In the genomic region with DNA sequence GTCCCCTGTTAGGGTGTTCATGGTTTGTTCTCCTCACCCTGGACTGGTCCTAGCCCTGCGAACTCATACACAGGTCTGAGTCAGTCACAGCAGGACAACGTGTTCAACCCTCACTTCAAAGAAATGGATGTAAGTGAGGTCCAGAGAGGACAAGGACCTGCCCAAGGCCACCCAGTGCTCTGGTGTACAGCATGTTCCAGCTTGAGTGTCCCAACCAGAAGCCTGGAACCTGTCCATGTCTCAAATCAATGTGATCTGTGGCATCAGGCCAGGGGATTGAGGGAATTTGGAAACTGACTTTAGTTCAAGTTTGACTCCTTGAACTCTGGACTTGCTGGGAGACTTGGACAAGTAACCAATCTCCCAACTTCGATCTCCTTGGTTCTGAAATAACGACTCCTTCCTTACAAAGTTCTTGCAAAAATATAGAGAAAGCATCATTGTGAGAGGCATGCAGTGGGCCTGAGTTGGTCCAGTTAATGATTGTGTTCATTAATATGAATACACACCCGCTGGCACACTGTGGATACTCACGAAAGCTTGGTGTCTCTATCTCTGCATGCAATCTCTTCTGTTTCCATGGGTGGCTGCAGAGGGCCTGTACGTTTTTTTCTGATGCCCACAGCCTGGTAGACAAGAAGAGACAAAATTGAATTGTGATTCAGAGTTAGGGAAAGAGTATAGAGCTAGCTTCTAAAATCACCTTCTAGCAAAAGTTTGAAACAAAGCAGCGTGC, we compare ENCODE assay signal across 20 mouse cellular contexts. TPM values are rescaled to one million over a fixed set of nuclear protein-coding genes. Genes with fewer than 3 reads are reported as not detected.
DNase-seq lines count a peak whose midpoint lies in the region; ATAC-seq and TF ChIP-seq lines count a peak whose summit lies in the region.
"Had no signal": no experiment of that assay in that cellular context is flagged by ENCODE, and none has a peak within 500 bp of the region (broad histone marks: within the 10 kb centered on the region; RNA-seq: fewer than 3 reads in every experiment).

No protein-coding gene starts in this region.

- no peak overlapping the region for H3K27ac ChIP-seq in kidney, adult 2 months (ENCODE audit: insufficient read depth, low read depth, low read length)
- H3K27ac ChIP-seq in kidney, embryonic 16.5 days (ENCODE audit: low read length) = no peak overlapping the region
- H3K27ac ChIP-seq: heart, embryonic 10.5 days; hindbrain, postnatal 0 days; liver, embryonic 15.5 days; neural tube, embryonic 13.5 days; stomach, embryonic 15.5 days had no signal

- H3K9ac ChIP-seq in kidney, embryonic 16.5 days (replicated peaks; ENCODE audit: low read length) = no peak overlapping the region
- H3K9ac ChIP-seq: forebrain, embryonic 15.5 days; liver, embryonic 15.5 days; neural tube, embryonic 13.5 days; stomach, embryonic 15.5 days had no signal

- no peaks in the 10 kb centered on the region for H3K9me3 ChIP-seq in kidney, embryonic 16.5 days (ENCODE audit: low read length)
- H3K9me3 ChIP-seq: forebrain, embryonic 15.5 days; liver, embryonic 15.5 days; neural tube, embryonic 13.5 days; stomach, embryonic 15.5 days had no signal

- peaks cover 16% of the 10 kb centered on the region; the same call in 1 of the 2 replicates for H3K4me1 ChIP-seq in kidney, adult 2 months (ENCODE audit: control insufficient read depth, insufficient read depth, low read length)
- peaks cover 6% of the 10 kb centered on the region; the same call in 1 of the 2 replicates for H3K4me1 ChIP-seq in kidney, embryonic 16.5 days (ENCODE audit: insufficient read depth, low read length)
- H3K4me1 ChIP-seq in lung, adult 2 months (ENCODE audit: control insufficient read depth, insufficient read depth, low read length) = 0 out of 2 replicates have a peak, but pooled peaks cover 3% of the 10 kb centered on the region
- H3K4me1 ChIP-seq: heart, embryonic 10.5 days; liver, embryonic 15.5 days had no signal

- no peak for TF ChIP-seq POLR2A in kidney, adult 2 months (IDR thresholded peaks at IDR 0.05; ENCODE audit: low read depth, low read length)
- no peak for TF ChIP-seq POLR2A in lung, adult 2 months (IDR thresholded peaks at IDR 0.05; ENCODE audit: borderline replicate concordance, extremely low read depth, low read depth, low read length)

- H3K4me3 ChIP-seq in kidney, adult 2 months (ENCODE audit: insufficient read depth, low read depth, low read length) = no peak overlapping the region
- H3K4me3 ChIP-seq in kidney, embryonic 16.5 days (ENCODE audit: low read length) = no peak overlapping the region
- no peak overlapping the region for H3K4me3 ChIP-seq in lung, adult 2 months (replicated peaks; ENCODE audit: extremely low read depth, low read depth, low read length)
- H3K4me3 ChIP-seq: forebrain, embryonic 15.5 days; heart, embryonic 10.5 days; liver, embryonic 15.5 days; neural tube, embryonic 13.5 days; stomach, embryonic 15.5 days had no signal

- ATAC-seq in kidney, embryonic 16.5 days (ENCODE audit: low FRiP score, low TSS enrichment) = no peak
- ATAC-seq: activated CD4-positive, CD25-positive, alpha-beta regulatory T cell, adult 4 months; hindbrain, postnatal 0 days had no signal

- H3K36me3 ChIP-seq in kidney, adult 2 months (ENCODE audit: control insufficient read depth, insufficient read depth, low read length) = no peaks in the 10 kb centered on the region
- H3K36me3 ChIP-seq in kidney, embryonic 16.5 days (ENCODE audit: insufficient read depth, low read length) = no peaks in the 10 kb centered on the region
- H3K36me3 ChIP-seq: forebrain, embryonic 15.5 days; heart, embryonic 10.5 days; liver, embryonic 15.5 days; neural tube, embryonic 13.5 days; stomach, embryonic 15.5 days had no signal

- no peaks in the 10 kb centered on the region for H3K27me3 ChIP-seq in kidney, adult 2 months (replicated peaks; ENCODE audit: control insufficient read depth, insufficient read depth, low read length)
- no peaks in the 10 kb centered on the region for H3K27me3 ChIP-seq in kidney, embryonic 16.5 days (ENCODE audit: insufficient read depth, low read length)
- H3K27me3 ChIP-seq: forebrain, embryonic 15.5 days; liver, embryonic 15.5 days; neural tube, embryonic 13.5 days; stomach, embryonic 15.5 days had no signal

- DNase-seq in kidney, adult 2 months = peak; percentile 78
- DNase-seq in lung, postnatal 36 days = peak; percentile 26
- DNase-seq in lung, adult 2 months = no peak
- DNase-seq in adrenal gland, postnatal 25 days = peak; percentile 56
- DNase-seq in testis, postnatal 10 days (ENCODE audit: low spot score) = peak; percentile 53
- no peak for DNase-seq in neural tube, embryonic 10.5 days (ENCODE audit: extremely low spot score, low spot score)
- no peak for DNase-seq in heart, adult 11 months
- DNase-seq: thymus, postnatal 14 days had no signal

- TF ChIP-seq CTCF in kidney, adult 2 months (conservative IDR thresholded peaks at IDR 0.05; ENCODE audit: insufficient read depth, insufficient read length, low read depth, low read length) = no peak
- TF ChIP-seq CTCF in lung, adult 2 months (IDR thresholded peaks at IDR 0.05; ENCODE audit: insufficient read depth, low read length) = no peak

- H3K4me2 ChIP-seq in kidney, embryonic 16.5 days (replicated peaks; ENCODE audit: low read depth, low read length) = no peak overlapping the region
- H3K4me2 ChIP-seq: forebrain, embryonic 15.5 days; liver, embryonic 15.5 days; neural tube, embryonic 13.5 days; stomach, embryonic 15.5 days had no signal

- 61% methylated on average over 8 of the region's 8 CpGs for WGBS in kidney, adult 2 months
- 77% methylated on average over 8 of the region's 8 CpGs for WGBS in kidney, embryonic 16.5 days
- WGBS in lung, adult 2 months = 80% methylated on average over 8 of the region's 8 CpGs

RNA-seq across cellular contexts. Expression of gene Tsku, which starts 31.5 kb away (rescaled TPM):
- 9.5 and 13.1 TPM in 2 replicates for polyA plus RNA-seq in kidney, adult 2 months (2012; rRNA removed)
- 7.3 and 9.9 TPM in 2 replicates for polyA plus RNA-seq in kidney, embryonic 16.5 days (2015; fragmentation: Nextera tagmentation; extraction: Ambion mirVana)
- 22.0 and 29.3 TPM in 2 replicates for polyA plus RNA-seq in lung, adult 2 months (2012; rRNA removed)
- total RNA-seq in adrenal gland, postnatal 25 days (2021) = 22.9 and 40.6 TPM in 2 replicates
- polyA plus RNA-seq: activated CD4-positive, CD25-positive, alpha-beta regulatory T cell, adult 4 months had no signal

RNA-seq across cellular contexts. Expression of gene Gucy2d, which starts 47.6 kb away (rescaled TPM):
- not detected in 2 replicates for polyA plus RNA-seq in kidney, adult 2 months (2012; rRNA removed)
- 0.09 TPM in 1 of 2 replicates, not detected in the other for polyA plus RNA-seq in kidney, embryonic 16.5 days (2015; fragmentation: Nextera tagmentation; extraction: Ambion mirVana)
- 0.04 TPM in 1 of 2 replicates, not detected in the other for polyA plus RNA-seq in lung, adult 2 months (2012; rRNA removed)
- total RNA-seq in adrenal gland, postnatal 25 days (2021) = not detected in 2 replicates
- total RNA-seq: hindbrain, postnatal 0 days; layer of hippocampus, postnatal 14 days; megakaryocyte, adult 5-6 weeks had no signal
- polyA plus RNA-seq: activated CD4-positive, CD25-positive, alpha-beta regulatory T cell, adult 4 months; forebrain, embryonic 15.5 days; heart, embryonic 10.5 days; liver, embryonic 15.5 days; midbrain, postnatal 0 days; neural tube, embryonic 13.5 days; small intestine, adult 2 months had no signal

Comparison
In these comparisons a context has a peak if more than half of its experiments do, and no peak if none do; other contexts are left out.
1. DNase-seq: peak in kidney, adult 2 months (single experiment), lung, postnatal 36 days (single experiment), adrenal gland, postnatal 25 days (single experiment) and testis, postnatal 10 days (single experiment); none in lung, adult 2 months (single experiment), neural tube, embryonic 10.5 days (single experiment) and heart, adult 11 months (single experiment).